Mouse (Mus musculus): ENCODE results near the gene Tmc6.
"Not testable (repeated sequence)": the region's sequence is repeated elsewhere in the genome, so short reads cannot be mapped to it uniquely, and the experiment has no call there.

The Tmc6 gene

DNA sequence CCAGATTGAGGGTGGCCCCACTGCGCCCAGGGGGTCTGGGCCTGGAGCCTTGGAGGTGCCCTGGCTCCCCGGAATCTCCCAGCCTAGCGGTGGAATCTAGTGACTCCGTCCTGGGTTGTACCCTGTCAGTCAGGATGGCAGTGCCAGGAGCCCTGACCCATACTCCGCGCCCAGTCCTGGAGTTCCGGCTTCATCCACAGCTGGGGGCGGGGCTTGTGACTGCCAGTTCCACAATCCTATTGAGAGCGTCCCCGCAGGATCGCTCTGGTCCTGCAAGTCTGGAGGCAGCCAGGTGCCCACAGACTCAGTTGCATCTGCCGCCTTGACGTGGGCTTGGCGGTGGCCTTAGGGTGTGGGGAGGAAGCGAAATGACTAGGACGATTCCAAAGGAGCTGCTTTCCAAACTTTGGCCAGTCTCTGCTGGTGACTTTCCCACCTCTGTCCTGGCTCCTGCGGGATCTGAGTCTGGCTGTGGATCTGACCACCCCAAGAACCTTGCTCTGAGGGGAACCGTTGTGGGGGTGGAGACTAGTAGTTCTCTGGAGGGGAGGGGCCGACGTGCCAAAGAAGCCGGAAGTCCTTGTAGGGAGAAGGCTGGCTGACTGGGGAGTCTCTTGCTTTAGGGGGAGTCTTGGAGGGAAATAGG, 28.5 kb upstream of the Tmc6 start:
- DNase-seq (ENCODE audit: low read depth, low spot score), result peak; percentile 82

GRCm38 (mm10) chr11:117809407-117810311, 27.7 kb upstream of the Tmc6 start, which contains the start of the genes Gm20708 and Syngr2:
Gm20708 (plus strand) TSS chr11:117809668.
Syngr2 (plus strand) TSS chr11:117809668.
- no peak for DNase-seq (ENCODE audit: low read depth, low spot score)

- DNase-seq (ENCODE audit: low read depth, low spot score), result no peak
Observed at GRCm38 (mm10) chr11:117806781-117807180, 24.8 kb upstream of the Tmc6 start.

DNA sequence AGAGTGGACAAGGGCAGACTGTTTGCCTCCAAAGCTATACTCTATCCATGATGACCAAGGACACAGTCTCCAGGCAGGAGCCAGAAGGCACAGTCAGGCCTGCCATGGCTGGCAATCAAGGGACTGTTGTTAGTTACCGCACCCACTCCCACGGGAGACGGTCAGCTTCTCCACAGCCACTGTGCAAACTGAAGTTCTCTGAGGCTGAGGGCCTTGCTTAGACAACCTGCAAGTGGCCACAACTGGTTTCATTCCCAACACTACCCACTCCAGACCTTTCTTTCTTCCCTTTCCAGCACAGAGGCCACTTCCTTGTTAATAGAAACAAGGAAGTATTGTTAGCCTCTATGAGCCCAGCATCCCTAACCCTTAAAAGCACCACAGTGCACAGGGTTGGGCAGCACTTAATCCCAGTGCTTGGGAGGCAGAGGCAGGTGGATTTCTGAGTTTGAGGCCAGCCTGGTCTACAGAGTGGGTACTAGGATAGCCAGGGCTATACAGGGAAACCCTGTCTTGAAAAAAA, 21.2 kb upstream of the Tmc6 start:
- DNase-seq (ENCODE audit: low read depth, low spot score), result no peak

GRCm38 (mm10) chr11:117801650-117802049, 19.7 kb upstream of the Tmc6 start:
- DNase-seq (ENCODE audit: low read depth, low spot score), result no peak

GRCm38 (mm10) chr11:117800038-117800437, 18.0 kb upstream of the Tmc6 start:
- no peak for DNase-seq (ENCODE audit: low read depth, low spot score)

DNA sequence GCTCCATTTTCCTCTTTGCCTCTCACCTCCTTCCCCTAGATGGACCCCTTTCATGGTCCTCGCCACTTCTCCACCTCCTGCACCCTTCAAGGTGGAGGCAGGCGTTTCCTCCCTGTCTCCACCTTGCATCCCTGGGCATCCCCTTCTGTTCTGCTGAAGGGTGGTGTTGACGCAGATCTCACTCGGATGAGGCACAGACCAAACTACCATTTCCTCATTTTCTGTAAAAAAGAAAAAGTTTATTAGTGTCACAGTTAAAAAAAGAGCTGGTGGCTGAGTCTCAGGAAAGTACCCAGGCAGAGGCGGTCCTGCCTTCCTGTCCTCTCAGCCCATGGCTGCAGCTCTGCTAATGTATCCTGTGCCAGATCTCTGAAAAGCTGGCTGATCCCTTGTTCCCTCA, 17.2 kb upstream of the Tmc6 start:
- no peak for DNase-seq (ENCODE audit: low read depth, low spot score)

GRCm38 (mm10) chr11:117798160-117798541, 16.2 kb upstream of the Tmc6 start:
- DNase-seq (ENCODE audit: low read depth, low spot score), result no peak

GRCm38 (mm10) chr11:117797511-117798159, 15.6 kb upstream of the Tmc6 start, which contains the start of gene 6030468B19Rik:
6030468B19Rik (plus strand) TSS chr11:117797660.
- no peak for DNase-seq (ENCODE audit: low read depth, low spot score)

DNA sequence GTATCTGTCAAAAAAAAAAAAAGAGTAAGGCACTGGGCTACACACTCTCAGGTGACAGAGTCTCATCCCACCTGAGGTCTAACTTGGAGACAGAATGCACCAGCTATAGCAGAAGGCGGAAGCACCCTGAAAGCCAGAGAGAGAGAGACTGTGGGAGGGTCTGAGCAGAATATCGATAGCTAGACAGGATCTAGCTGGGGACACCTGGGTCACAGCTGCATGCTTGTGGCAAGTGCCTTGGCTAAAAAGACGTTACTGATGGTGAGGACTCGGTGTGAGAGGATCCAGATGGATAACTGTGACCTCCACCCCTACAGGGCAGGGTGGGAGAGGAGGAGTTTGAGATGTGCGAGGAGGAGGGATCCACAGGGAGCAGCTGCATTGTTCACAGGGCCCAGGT, 15.0 kb upstream of the Tmc6 start:
- DNase-seq (ENCODE audit: low read depth, low spot score), result no peak

GRCm38 (mm10) chr11:117794035-117794551, 12.1 kb upstream of the Tmc6 start:
- no peak for DNase-seq (ENCODE audit: low read depth, low spot score)

DNA sequence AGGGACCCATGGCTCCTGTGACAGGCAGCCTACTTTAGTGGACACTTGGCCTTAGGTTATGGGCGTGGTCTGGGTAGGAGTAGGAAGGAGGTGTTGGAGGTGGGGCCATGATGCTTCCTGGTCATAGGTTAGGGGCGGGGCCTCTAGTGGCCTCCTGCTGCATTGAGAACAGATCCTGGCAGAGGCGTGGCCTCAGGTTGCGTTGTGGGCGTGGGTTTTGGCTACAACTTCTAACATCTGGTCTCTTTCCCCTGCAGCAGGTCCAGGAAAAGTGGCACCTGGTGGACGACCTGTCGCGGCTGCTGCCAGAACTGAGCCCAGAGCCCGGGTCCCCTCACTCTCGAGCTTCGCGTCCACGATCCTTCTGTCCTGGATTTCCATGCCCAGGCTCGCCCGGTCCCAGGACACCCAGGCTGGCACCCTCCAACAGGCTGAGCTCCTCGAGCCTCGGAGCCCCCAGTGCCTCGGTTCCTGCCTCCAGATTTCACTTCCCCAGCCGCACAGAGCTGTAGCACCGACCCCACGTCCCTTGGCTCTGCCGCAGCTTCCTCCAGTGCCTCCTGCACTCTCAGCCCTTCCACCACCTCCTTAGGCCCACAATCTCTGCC, 10.4 kb upstream of the Tmc6 start:
- no peak for DNase-seq (ENCODE audit: low read depth, low spot score)

GRCm38 (mm10) chr11:117791441-117791761, 9.4 kb upstream of the Tmc6 start:
- no peak for DNase-seq (ENCODE audit: low read depth, low spot score)

DNA sequence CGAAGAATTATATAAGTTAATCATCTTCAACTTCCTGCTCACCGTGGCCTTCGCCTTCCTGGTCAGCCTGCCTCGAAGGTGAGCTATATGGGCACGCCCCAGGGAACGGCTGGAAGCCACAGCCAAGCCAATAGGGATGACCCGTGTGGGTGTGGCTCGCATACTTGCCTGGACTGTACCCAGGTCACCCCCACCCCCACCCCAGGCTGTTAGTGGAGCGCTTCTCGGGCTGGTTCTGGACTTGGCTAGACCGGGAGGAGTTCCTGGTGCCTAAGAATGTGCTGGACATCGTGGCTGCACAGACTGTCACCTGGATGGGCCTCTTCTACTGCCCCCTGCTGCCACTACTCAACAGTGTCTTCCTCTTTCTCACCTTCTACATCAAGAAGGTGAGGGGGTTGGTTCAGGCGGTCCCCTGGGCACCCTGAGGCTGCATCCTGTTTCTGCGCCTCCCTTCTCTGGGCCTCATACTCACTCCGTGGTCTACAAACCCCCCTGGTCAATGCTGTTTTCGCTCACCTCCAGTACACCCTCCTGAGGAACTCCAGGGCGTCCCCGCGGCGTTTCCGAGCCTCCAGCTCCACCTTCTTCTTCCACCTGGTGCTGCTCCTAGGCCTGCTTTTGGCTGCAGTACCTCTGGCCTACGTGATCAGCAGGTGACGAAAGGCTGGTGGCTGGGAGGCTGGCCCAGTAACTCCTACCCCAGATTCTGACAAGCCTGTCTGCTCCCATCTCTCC, 8.9 kb upstream of the Tmc6 start:
- no peak for DNase-seq (ENCODE audit: low read depth, low spot score)

GRCm38 (mm10) chr11:117790286-117790685, 8.3 kb upstream of the Tmc6 start:
- DNase-seq (ENCODE audit: low read depth, low spot score), result no peak

GRCm38 (mm10) chr11:117788481-117788880, 6.5 kb upstream of the Tmc6 start:
- not testable (repeated sequence) for DNase-seq (ENCODE audit: low read depth, low spot score)

- no peak for DNase-seq (ENCODE audit: low read depth, low spot score)
Observed at GRCm38 (mm10) chr11:117786294-117786693, 4.3 kb upstream of the Tmc6 start.

DNA sequence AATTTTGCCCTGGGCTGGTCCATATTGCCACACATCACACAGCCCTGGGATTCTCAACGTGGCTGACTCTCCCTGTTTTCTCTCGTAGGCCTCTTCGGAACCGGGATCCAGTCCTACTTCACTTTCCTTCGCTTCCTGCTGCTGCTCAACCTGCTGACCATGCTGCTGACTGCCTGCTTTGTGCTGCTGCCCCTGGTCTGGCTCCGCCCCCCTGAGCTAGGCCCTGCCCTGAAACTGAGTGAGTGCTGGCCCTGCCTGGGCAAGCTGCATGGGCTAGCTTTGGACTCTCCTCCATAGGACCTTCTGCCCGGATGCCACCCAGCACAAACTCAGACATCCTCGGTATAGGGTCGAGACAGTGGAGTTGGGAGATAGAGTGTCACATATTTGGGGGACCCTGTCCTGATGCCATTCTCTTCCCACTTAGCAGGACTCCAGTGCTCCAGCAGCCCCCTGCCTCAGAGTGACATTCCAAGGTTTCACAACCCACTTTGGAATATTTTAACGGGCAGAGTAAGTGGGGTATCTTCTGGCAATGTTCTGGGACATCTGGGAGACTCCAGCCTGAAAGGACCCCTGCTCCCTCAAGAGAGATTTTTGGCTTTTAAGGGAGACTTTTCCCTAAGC, 1.8 kb upstream of the Tmc6 start:
- DNase-seq (ENCODE audit: low read depth, low spot score), result no peak

DNA sequence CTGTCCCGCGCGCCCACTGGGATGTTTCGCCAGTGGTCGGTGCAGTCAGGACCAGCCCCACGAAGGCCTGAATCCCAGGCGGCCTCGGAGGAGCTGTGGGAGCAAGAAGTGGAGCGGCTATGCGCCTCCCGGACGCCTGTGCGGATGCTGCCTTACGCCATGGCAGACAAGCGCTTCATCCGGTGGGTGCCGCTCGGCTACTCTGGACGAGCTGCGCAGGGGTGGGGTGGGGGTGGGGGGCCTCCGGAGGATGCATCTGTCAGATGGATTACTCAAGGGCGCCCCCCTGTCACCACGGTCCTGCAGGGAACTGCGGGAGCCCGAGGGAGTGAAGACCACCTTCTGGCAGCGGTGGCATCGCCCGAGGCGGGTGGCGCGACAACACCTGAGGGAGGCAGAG, 1.1 kb upstream of the Tmc6 start:
- no peak for DNase-seq (ENCODE audit: low read depth, low spot score)

GRCm38 (mm10) chr11:117782705-117783034, 672 bp upstream of the Tmc6 start:
- no peak for DNase-seq (ENCODE audit: low read depth, low spot score)

Measured in skeletal muscle tissue, adult 2 months (tissue).